22 mouse cellular contexts compared by ENCODE assay signal in genomic region chr13:75843331-75843730, GRCm38 (mm10). TPM values are rescaled to one million over a fixed set of nuclear protein-coding genes. Genes with fewer than 3 reads are reported as not detected.
A peak's percentile ranks its signal among the peaks of the same experiment; 100 is the strongest.
DNase-seq lines count a peak whose midpoint lies in the region; ATAC-seq and TF ChIP-seq lines count a peak whose summit lies in the region.
"Had no signal": no experiment of that assay in that cellular context is flagged by ENCODE, and none has a peak within 500 bp of the region (broad histone marks: within the 10 kb centered on the region; RNA-seq: fewer than 3 reads in every experiment).

No protein-coding gene starts in this region.

- no peak for TF ChIP-seq EP300 in lung, postnatal 0 days (IDR thresholded peaks at IDR 0.05)

- no peaks in the 10 kb centered on the region for H3K36me3 ChIP-seq in kidney, embryonic 14.5 days (ENCODE audit: control insufficient read depth, insufficient read depth, low read length)
- peaks cover 4% of the 10 kb centered on the region; the same call in 1 of the 2 replicates for H3K36me3 ChIP-seq in lung, postnatal 0 days (ENCODE audit: insufficient read depth, low read length)
- H3K36me3 ChIP-seq in forebrain, postnatal 0 days (ENCODE audit: insufficient read depth) = no peaks in the 10 kb centered on the region
- H3K36me3 ChIP-seq: embryonic facial prominence, embryonic 10.5 days; forebrain, embryonic 15.5 days had no signal

- TF ChIP-seq POLR2A in bone marrow, adult 2 months (IDR thresholded peaks at IDR 0.05; ENCODE audit: borderline replicate concordance, control insufficient read depth, low read depth, low read length) = no peak

- no peaks in the 10 kb centered on the region for H3K9me3 ChIP-seq in kidney, embryonic 14.5 days (ENCODE audit: control insufficient read depth, low read length)
- no peaks in the 10 kb centered on the region for H3K9me3 ChIP-seq in lung, postnatal 0 days (ENCODE audit: low read length)
- H3K9me3 ChIP-seq in forebrain, postnatal 0 days (ENCODE audit: low read length) = no peaks in the 10 kb centered on the region
- H3K9me3 ChIP-seq: embryonic facial prominence, embryonic 10.5 days; forebrain, embryonic 15.5 days; heart, embryonic 15.5 days; hindbrain, embryonic 10.5 days had no signal

- no peaks in the 10 kb centered on the region for H3K27me3 ChIP-seq in kidney, embryonic 14.5 days (ENCODE audit: control insufficient read depth, insufficient read depth, low read length)
- H3K27me3 ChIP-seq in lung, postnatal 0 days (replicated peaks; ENCODE audit: insufficient read depth, low read length) = no peaks in the 10 kb centered on the region
- H3K27me3 ChIP-seq in forebrain, postnatal 0 days (ENCODE audit: insufficient read depth, low read length) = no peaks in the 10 kb centered on the region
- H3K27me3 ChIP-seq: forebrain, embryonic 15.5 days; heart, embryonic 15.5 days; Patski had no signal

- TF ChIP-seq CTCF in lung, postnatal 0 days (IDR thresholded peaks at IDR 0.05) = no peak
- TF ChIP-seq CTCF in bone marrow, adult 2 months (IDR thresholded peaks at IDR 0.05; ENCODE audit: control insufficient read depth, insufficient read depth, low read length) = no peak
- no peak for TF ChIP-seq CTCF in forebrain, postnatal 0 days (IDR thresholded peaks at IDR 0.05; ENCODE audit: low read depth)

- no peak overlapping the region for H3K4me2 ChIP-seq in kidney, embryonic 14.5 days (replicated peaks; ENCODE audit: low read depth, low read length)
- 0 out of 2 replicates have a peak overlapping the region, but pooled peaks have one; percentile 22 for H3K4me2 ChIP-seq in lung, postnatal 0 days (replicated peaks; ENCODE audit: low read depth, low read length)
- no peak overlapping the region for H3K4me2 ChIP-seq in forebrain, postnatal 0 days (ENCODE audit: low read depth)
- H3K4me2 ChIP-seq: forebrain, embryonic 15.5 days; heart, embryonic 11.5 days; heart, embryonic 15.5 days had no signal

- intact Hi-C loops in heart, postnatal 36 days (cut with DNase I) = loop anchor here (5.0 kb wide), 1 partner anchor 136 kb away; the partner anchor contains the start of gene Ell2

- no peak for ATAC-seq in kidney, embryonic 14.5 days (ENCODE audit: low FRiP score, low TSS enrichment)
- ATAC-seq in lung, postnatal 0 days = no peak
- no peak for ATAC-seq in forebrain, postnatal 0 days
- ATAC-seq: activated CD4-positive, CD25-positive, alpha-beta regulatory T cell, adult 4 months; forebrain, embryonic 15.5 days; Patski had no signal

- H3K27ac ChIP-seq in kidney, embryonic 14.5 days (ENCODE audit: low read depth, low read length) = no peak overlapping the region
- no peak overlapping the region for H3K27ac ChIP-seq in lung, postnatal 0 days (ENCODE audit: low read length)
- H3K27ac ChIP-seq in bone marrow, adult 2 months (ENCODE audit: control insufficient read depth, insufficient read depth, low read depth, low read length, poor library complexity) = peak overlapping the region; percentile 25; the same call in 1 of the 2 replicates
- H3K27ac ChIP-seq in forebrain, postnatal 0 days (ENCODE audit: low read depth, low read length) = no peak overlapping the region
- H3K27ac ChIP-seq: embryonic facial prominence, embryonic 10.5 days; forebrain, embryonic 15.5 days; heart, adult 2 months; heart, embryonic 15.5 days; hindbrain, embryonic 10.5 days; hindbrain, embryonic 14.5 days had no signal

- no peak overlapping the region for H3K9ac ChIP-seq in kidney, embryonic 14.5 days (ENCODE audit: low read depth, low read length)
- no peak overlapping the region for H3K9ac ChIP-seq in lung, postnatal 0 days (replicated peaks; ENCODE audit: low read depth)
- H3K9ac ChIP-seq in forebrain, postnatal 0 days = no peak overlapping the region
- H3K9ac ChIP-seq: forebrain, embryonic 15.5 days; heart, embryonic 15.5 days; hindbrain, embryonic 14.5 days had no signal

- DNase-seq in heart, adult 11 months = peak; percentile 74
- DNase-seq in heart, postnatal 36 days = no peak
- peak; percentile 28 for DNase-seq in kidney, adult 9 months
- DNase-seq in lung, postnatal 0 days (ENCODE audit: low spot score) = no peak
- DNase-seq in lung, postnatal 10 days = no peak
- no peak for DNase-seq in forebrain, postnatal 0 days
- DNase-seq: adrenal gland, postnatal 14 days; cerebellum, adult 18-20 months; cerebellum, postnatal 10 days; gastrocnemius, postnatal 10 days; heart, adult 2 months; heart, postnatal 14 days had no signal

- H3K4me1 ChIP-seq in kidney, embryonic 14.5 days (ENCODE audit: control insufficient read depth, insufficient read depth, low read length) = peaks cover 11% of the 10 kb centered on the region
- H3K4me1 ChIP-seq in lung, postnatal 0 days (ENCODE audit: insufficient read depth, low read depth, low read length) = peaks cover 10% of the 10 kb centered on the region; the same call in 1 of the 2 replicates
- H3K4me1 ChIP-seq in bone marrow, adult 2 months (ENCODE audit: control insufficient read depth, insufficient read depth, low read length) = peaks cover 2% of the 10 kb centered on the region; the same call in 1 of the 2 replicates
- H3K4me1 ChIP-seq in forebrain, postnatal 0 days (ENCODE audit: insufficient read depth) = peaks cover 14% of the 10 kb centered on the region

- 94% methylated on average over 5 of the region's 5 CpGs for WGBS in kidney, embryonic 14.5 days
- 81% methylated on average over 5 of the region's 5 CpGs for whole genome bisulfite sequencing in lung, postnatal 0 days
- 89% methylated on average over 5 of the region's 5 CpGs for WGBS in bone marrow, adult 2 months
- WGBS in forebrain, postnatal 0 days = 96% methylated on average over 5 of the region's 5 CpGs

- no peak overlapping the region for H3K4me3 ChIP-seq in kidney, embryonic 14.5 days (ENCODE audit: low read length)
- H3K4me3 ChIP-seq in lung, postnatal 0 days (ENCODE audit: low read depth, low read length) = no peak overlapping the region
- H3K4me3 ChIP-seq in bone marrow, adult 2 months (replicated peaks; ENCODE audit: control insufficient read depth, low read depth, low read length) = peak overlapping the region; percentile 5
- H3K4me3 ChIP-seq in forebrain, postnatal 0 days (ENCODE audit: low read depth, low read length) = no peak overlapping the region
- H3K4me3 ChIP-seq: embryonic facial prominence, embryonic 10.5 days; forebrain, embryonic 15.5 days; heart, adult 2 months; heart, embryonic 15.5 days; hindbrain, embryonic 10.5 days had no signal

RNA-seq across cellular contexts. Expression of gene Glrx, which starts 3.7 kb away (rescaled TPM):
- 10 to 100 TPM; 40.3 to 46.3 TPM for total RNA-seq in heart, postnatal 36 days (2021)
- 36.4 and 42.5 TPM in 2 replicates for polyA plus RNA-seq in kidney, embryonic 14.5 days (2014; fragmentation: Nextera tagmentation; extraction: Ambion mirVana)
- 106 TPM in 2 replicates for polyA plus RNA-seq in lung, postnatal 0 days (2015; fragmentation: Nextera tagmentation; extraction: Ambion mirVana)
- polyA plus RNA-seq in bone marrow, adult 2 months (2011; ENCODE audit: insufficient read depth, insufficient read length, low replicate concordance, missing spikeins) = 27.7 and 64.5 TPM in 2 replicates
- 49.2 and 53.5 TPM in 2 replicates for total RNA-seq in forebrain, postnatal 0 days (2014; rRNA removed)
- 60.2 and 60.8 TPM in 2 replicates for polyA plus RNA-seq in forebrain, postnatal 0 days (2015; fragmentation: Nextera tagmentation; extraction: Ambion mirVana)

Comparison
In these comparisons a context has a peak if more than half of its experiments do, and no peak if none do; other contexts are left out.
1. DNase-seq: peak in heart, adult 11 months (single experiment) and kidney, adult 9 months (single experiment); none in heart, postnatal 36 days (0 of 2), lung, postnatal 0 days (single experiment), lung, postnatal 10 days (single experiment) and forebrain, postnatal 0 days (single experiment).